Mouse (Mus musculus): Measurements from ENCODE around the gene Cd109. TPM values are rescaled to one million over a fixed set of nuclear protein-coding genes. Genes with fewer than 3 reads are reported as not detected.
A peak's percentile ranks its signal among the peaks of the same experiment; 100 is the strongest.

The Cd109 gene
- polyA plus RNA-seq, 1 experiment = 2.0 TPM

- TF ChIP-seq CTCF (IDR thresholded peaks at IDR 0.05; ENCODE audit: borderline replicate concordance, extremely low read depth, insufficient read depth, insufficient read length) (no peak), POLR2A (IDR thresholded peaks at IDR 0.05; ENCODE audit: borderline replicate concordance, extremely low read depth, insufficient read depth, insufficient read length, poor library complexity, severe bottlenecking) (no peak)
- DNase-seq (ENCODE audit: low read depth) = peak; percentile 55
Measured at GRCm38 (mm10) chr9:78742012-78742411, 126.7 kb downstream of the Cd109 start.

GRCm38 (mm10) chr9:78750246-78750645 lies 134.9 kb downstream of the Cd109 start:
- no peak for DNase-seq (ENCODE audit: low read depth)
- TF ChIP-seq POLR2A (IDR thresholded peaks at IDR 0.05; ENCODE audit: borderline replicate concordance, extremely low read depth, insufficient read depth, insufficient read length, poor library complexity, severe bottlenecking) (no peak), CTCF (IDR thresholded peaks at IDR 0.05; ENCODE audit: borderline replicate concordance, extremely low read depth, insufficient read depth, insufficient read length) (no peak)

Other genes starting within 250 kb of the Cd109 start
- 4.1 and 4.5 TPM in 2 replicates for gene Dppa5a, start 247.4 kb upstream of the Cd109 start, polyA plus RNA-seq (2012; rRNA removed)
- 3.9 TPM in 2 replicates for gene Ooep, start 236.8 kb upstream of the Cd109 start, polyA plus RNA-seq (2012; rRNA removed)
- gene Ddx43, start 219.8 kb upstream of the Cd109 start, polyA plus RNA-seq (2012; rRNA removed) = 0.27 and 0.42 TPM in 2 replicates
- 0.67 and 0.97 TPM in 2 replicates for gene Cgas, start 172.3 kb upstream of the Cd109 start, polyA plus RNA-seq (2012; rRNA removed)
- gene Mto1, start 167.3 kb upstream of the Cd109 start, polyA plus RNA-seq (2012; rRNA removed) = 23.8 and 25.0 TPM in 2 replicates
- 0.40 and 0.55 TPM in 2 replicates for gene Gm17324, start 166.8 kb upstream of the Cd109 start, polyA plus RNA-seq (2012; rRNA removed)
- gene Eef1a1, start 126.4 kb upstream of the Cd109 start, polyA plus RNA-seq (2012; rRNA removed) = 6,510 and 8,462 TPM in 2 replicates
- 9.3 and 11.5 TPM in 2 replicates for gene Slc17a5, start 27.5 kb upstream of the Cd109 start, polyA plus RNA-seq (2012; rRNA removed)

All from brain, embryonic 14.5 days (tissue).